Mouse (Mus musculus) frontal cortex, postnatal 36 days (tissue): ENCODE measurements at regions not wholly inside any gene's neighbourhood (a gene's known extent, or its start where the extent isn't known, plus 50 kb on each side); places are given as distances from the start of the nearest gene placed in this dataset.
"Not testable (repeated sequence)": the region's sequence is repeated elsewhere in the genome, so short reads cannot be mapped to it uniquely, and the experiment has no call there.

Experiments
- DNase-seq, 2 experiments: peaks; one replicate each; pipeline ENCODE4 v3.0.0; 2022; ENCODE audit warnings: low spot score in 2 of 2

DNA sequence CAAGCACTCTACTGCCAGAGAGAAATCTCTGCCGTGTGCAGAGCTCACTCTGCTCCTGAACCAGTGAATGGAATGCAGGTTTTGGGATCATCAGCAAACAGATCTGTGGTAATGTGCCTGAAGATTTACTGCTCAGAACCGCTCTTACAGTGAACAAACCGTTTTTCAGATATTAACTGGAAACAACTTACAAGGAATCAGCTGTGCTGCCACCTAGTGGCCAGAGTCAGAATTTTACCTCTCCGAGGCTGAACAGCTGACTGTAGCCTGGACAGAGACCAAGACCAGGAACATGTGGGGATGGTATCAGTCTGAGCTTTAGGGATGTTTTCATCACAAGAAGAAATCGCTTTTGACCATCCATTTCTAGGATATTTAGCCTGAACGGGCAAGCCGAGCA, 65.3 kb downstream of the Gm15023 start:
- DNase-seq, result peak; percentile 15 to 58

DNA sequence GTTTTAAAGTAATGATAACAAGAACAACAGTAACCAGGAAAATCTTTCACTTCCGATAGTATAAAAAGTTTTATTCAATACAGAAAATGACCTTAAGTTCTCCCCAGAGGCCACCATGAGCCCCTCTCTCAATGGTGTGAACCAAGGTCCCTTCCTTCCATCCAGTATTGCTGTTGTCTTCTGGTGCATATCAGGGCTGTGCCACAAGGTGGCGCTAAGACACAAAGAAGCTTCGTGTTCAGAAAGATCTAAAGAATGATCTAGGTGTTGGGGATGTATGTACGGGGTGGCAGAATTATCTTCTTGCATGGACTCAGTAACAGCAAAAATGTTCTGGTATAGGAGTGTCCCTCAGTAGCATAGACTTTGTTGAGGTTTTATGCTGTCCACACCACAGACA, 66.6 kb downstream of the Gm15023 start:
- peak in 1 of 2 experiments; percentile 56 for DNase-seq

DNA sequence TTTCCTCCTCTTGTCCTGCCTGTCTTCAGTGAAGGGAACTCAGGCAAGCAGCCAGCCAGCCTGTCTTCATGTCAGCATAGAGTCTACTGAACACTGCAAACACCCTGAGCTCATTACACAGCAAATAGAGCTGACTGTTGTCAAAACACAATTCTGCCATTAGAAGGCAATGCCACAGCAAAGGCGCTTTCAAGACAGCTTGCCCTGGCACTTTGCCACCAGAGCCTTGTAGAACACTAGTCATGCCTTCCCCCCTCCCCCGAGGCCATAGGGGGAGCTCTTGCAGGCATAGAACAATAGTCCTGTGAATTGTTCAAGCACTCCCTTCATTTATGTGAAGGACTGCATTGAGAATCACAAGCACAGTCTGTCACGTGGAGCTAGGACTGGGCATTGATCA, 75.8 kb downstream of the Gm15023 start:
- peak in 1 of 2 experiments; percentile 4 for DNase-seq

DNA sequence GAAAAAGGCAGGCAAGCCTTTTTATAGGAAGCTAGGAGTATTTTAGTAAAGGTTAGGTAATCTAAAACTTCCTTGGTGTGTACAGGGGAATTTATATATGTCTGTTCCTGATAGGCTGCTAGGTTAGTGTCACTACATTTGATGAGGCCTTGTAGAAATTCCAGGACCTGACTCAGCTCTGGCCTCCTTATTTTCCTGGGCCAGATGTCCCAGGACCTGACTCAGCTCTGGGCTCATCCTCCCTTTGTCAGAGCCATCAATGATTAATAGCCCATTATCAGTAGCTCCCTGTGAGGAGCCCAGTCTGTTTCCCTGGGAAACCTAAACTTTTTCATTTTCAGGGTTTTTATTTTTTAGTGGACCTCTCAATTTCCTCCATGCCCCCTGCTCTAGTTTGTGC, 79.3 kb downstream of the Gm15023 start:
- no peak for DNase-seq

DNA sequence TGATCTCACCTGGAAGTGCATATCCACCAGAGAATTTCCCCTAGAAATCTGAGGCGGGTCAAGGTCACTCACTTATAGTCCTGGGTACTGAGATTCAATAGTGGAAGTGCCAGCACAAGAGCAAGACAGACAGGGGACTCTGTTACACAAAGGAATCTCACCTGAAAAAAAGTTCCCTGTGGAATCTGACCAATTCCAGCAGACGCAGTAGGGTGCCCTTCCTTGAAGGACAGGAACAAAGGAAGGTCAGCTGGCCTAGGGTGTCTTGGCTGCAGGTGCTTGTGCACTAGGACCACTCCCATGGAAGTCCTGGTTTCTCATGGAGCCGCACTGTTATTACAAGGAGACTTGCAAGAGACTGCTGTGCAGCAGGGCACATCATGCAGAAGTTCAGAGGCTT, 81.2 kb downstream of the Gm15023 start:
- DNase-seq, result no peak

DNA sequence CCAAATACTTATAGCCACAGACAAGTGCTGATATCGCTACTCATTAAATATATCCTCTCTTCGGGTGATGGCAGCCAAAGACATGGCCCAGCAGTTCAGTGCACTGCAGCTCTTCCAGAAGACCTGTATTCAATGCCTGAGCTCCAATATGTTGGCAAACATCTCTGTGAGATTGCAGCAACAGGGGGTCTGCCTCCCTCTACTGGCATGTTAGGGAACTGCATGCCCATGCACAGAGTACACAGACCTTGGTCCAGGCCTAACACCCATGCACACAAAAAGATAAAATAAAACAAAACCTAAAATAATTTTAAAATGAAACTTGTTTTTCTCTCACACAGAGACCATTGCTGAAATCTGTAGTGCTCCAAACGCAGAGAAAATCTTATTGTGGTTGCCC, 82.1 kb upstream of the Zmat1 start:
- DNase-seq, result peak; percentile 47 to 59

DNA sequence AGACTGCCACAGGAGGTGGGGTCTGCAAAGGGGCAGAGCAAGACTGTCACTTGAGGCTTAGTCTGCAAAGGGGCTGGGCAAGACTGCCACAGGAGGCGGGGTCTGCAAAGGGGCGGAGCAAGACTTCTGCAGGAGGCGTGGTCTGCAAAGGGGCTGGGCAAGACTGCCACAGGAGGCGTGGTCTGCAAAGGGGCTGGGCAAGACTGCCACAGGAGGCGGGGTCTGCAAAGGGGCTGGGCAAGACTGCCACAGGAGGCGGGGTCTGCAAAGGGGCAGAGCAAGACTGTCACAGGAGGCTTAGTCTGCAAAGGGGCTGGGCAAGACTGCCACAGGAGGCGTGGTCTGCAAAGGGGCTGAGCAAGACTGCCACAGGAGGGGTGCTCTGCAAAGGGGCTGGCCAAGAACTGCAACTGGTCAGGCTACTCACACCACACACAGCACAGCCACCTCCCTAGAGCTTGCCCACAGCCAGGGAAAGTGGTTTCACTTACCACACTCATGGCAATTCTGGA, 78.1 kb upstream of the Zmat1 start:
- DNase-seq, result not testable (repeated sequence)

DNA sequence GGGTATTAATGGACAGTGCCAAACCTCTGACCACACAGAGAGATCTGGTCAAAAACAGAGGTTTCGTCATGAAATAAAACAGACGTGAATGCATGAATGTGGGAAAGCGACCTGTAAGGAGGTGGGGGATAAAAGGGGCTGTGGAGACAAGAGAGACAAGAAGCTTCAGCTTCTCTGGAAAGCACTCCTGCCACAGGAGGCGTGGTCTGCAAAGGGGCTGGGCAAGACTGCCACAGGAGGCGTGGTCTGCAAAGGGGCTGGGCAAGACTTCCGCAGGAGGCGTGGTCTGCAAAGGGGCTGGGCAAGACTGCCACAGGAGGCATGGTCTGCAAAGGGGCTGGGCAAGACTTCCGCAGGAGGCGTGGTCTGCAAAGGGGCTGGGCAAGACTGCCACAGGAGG, 77.6 kb upstream of the Zmat1 start:
- DNase-seq, result not testable (repeated sequence)

DNA sequence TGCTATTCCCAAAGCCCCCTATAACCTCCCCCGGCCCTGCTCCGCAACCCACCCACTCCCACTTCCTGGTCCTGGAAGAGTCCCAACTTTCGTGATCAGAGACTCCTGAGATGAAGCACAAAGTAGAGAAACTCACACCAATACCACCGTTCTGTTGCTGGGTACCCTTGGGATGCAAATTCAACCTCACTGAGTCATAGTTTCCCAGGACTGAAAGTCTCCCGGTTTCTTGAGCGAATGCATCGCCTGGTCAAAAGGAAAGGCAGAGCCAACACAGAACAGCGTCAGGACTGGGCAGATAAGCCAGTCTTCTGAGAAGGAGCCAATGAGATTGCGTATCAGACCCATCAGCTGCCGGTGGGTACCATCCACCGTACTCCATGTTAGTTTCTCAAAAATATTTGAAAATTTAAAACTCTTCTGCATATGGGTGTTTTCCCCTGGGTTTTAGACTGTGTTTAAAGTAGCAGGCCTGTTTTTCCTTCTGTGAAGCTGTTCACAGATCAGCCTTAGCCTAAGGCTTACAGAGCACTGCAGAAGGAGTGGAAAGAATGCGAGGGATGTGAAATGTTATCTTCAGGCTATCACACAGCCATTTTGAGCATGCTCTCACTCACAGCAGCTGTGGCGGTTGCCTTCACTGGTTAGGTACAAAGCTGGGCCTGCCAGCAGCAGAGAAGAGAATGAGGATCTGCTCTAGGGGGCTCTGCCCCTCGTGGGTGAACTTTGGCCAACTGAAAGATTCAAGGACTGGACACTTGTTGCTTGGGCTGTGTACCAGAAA, 77.0 kb upstream of the Zmat1 start:
- DNase-seq, result not testable (repeated sequence)

DNA sequence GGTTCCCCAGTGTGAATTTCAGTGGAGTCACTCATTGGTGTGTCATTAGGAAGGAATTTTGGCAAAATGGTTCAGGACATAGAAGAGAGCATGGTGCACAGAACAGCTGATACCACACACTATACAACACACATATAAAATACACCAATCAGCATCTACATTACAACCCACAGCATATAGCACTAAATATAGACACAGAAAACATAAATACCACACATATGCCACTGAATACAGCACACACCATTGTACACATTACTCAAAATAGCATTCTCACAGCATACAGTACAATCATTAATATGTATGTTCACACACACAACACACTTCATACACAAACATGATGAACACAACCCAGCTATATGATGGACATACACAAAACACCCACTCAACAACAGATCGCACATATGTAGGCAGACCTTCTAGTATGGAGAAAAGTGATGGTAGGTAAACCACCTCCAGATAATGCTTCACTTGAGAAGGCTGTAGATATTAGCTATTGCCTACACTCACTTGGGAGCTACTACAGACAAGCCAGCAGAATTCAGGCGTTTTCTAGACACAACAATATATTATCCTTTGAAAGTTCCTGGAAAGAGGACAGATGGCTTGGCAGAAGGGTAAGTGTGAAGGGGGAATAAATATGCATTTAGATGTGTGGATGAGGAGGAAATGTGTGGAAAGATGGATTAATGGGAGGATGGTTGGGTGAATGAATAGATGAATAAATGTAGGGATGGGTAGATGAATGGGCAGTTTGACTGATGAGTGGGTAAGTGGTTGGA, 71.6 kb upstream of the Zmat1 start:
- peak in 1 of 2 experiments; percentile 19 for DNase-seq

DNA sequence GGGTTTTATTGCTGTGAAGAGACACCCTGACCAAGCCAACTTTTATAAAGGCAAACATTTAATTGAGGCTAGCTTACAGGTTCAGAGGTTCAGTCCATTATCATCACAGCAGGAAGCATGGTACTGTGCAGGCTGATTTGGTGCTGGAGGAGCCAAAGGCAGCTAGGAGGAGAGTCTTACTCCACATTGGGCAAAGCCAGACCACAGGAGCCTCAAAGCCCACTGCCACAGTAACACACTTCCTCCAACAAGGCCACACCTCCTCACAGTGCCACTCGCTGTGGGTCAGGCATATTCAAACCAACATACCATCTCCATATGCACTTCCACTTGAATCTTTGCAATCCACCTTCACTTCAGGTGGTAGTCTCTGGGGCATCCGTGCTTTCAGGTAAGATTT, 70.4 kb upstream of the Zmat1 start:
- no peak for DNase-seq

DNA sequence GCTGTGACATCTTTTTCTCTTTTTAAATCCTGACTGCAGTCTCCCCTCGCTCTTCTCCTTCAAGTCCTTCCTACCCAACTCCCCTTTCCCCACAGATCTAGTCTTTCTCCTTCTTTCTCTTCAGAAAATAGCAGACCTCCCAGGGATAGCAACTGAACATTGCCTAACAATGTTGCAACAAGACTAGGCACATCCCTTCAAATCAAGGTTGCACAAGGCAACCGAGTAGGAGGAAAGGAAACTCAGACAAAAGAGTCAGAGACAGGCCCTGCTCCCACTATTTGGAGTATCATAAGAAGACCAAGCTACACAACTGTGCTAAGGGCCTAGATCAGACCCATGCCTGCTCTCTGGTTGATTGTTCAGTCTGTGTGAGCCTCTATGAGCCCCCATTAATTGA, 66.9 kb upstream of the Zmat1 start:
- DNase-seq, result no peak

DNA sequence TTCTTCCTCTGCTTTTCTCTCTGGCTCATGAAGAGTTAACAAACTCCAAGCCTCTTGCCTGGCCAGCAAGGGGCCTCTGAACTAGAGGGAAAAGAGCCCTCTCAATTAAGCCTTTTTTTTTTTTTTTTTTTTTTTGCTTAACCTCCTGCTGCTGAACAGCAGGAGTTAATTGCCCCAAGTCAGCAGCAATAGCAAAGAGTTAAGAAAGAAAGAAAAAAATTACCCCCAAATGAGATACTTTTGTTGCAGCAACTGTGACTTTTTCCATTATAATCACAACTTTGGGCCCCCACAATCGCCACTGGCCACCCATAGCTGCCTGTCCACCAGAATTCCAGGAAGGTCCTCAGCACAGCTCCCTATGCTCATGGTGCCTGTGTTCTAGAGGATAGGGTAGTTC, 60.4 kb upstream of the Zmat1 start:
- no peak for DNase-seq

DNA sequence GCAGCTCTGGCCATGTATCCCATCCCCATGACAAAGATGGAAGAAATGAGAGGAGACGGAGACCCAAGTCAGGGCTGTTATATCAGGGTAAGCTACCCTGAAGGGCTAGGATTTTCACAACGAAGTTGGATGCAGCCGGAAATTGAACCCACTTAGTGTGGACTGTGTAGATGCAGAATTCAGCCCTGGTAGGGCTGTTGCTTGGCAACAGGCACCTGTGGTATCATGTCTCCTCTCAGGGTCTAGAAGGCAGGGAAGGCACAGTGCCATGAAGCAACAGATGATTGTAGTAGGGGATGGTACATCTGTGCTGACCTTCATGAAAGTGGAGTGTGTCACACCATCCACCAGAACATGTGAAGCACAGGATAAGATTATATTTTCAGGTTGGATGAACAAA, 51.2 kb upstream of the Zmat1 start:
- no peak for DNase-seq

DNA sequence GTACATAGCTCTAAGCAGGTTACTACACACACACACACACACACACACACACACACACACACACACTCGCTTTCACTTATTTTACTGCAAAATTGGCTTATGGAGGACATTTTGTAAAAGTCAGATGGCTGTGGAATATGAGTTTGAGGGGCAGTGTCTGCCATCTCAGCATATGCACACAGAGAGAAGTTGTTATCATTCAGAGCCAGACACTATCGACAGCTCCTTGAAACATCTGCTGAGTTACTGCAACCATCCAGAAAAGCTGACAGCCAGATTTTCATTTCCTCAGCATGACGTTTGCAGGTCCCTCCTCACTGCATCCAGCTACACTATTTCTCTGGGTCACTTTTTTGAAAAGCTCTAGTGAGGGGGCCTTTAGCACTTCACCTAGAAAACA, 49.9 kb upstream of the Zmat1 start:
- no peak for DNase-seq
